Mouse (Mus musculus): ENCODE results near the gene Plxnb3.

GRCm38 (mm10) chrX:73798502-73798901 lies 41.6 kb downstream of the Plxnb3 start:
- TF ChIP-seq CTCF (IDR thresholded peaks at IDR 0.05; ENCODE audit: control insufficient read depth, insufficient read depth, insufficient read length) (peak; percentile 75), MYOD1 (IDR thresholded peaks at IDR 0.05; ENCODE audit: control insufficient read depth, insufficient read length, low read depth) (no peak)
